ENCODE assay signal across 13 mouse cellular contexts in genomic region chr12:55242243-55242642, GRCm38 (mm10). TPM values are rescaled to one million over a fixed set of nuclear protein-coding genes. Genes with fewer than 3 reads are reported as not detected.
"Had no signal": no experiment of that assay in that cellular context is flagged by ENCODE, and none has a peak within 500 bp of the region (broad histone marks: within the 10 kb centered on the region; RNA-seq: fewer than 3 reads in every experiment).

No protein-coding gene starts in this region.

RNA-seq across cellular contexts. Expression of gene 1700047I17Rik2, which starts 42.9 kb away (rescaled TPM):
- polyA plus RNA-seq: cerebellum, adult 2 months; cortical plate, adult 2 months; embryonic facial prominence, embryonic 12.5 days; embryonic facial prominence, embryonic 14.5 days; embryonic facial prominence, embryonic 15.5 days; erythroblast, embryonic 14.5 days; forebrain, embryonic 12.5 days; forebrain, embryonic 14.5 days; forebrain, embryonic 15.5 days; forebrain, embryonic 16.5 days; forebrain, postnatal 0 days; frontal cortex, adult 2 months; heart, adult 2 months had no signal
